Mouse (Mus musculus): ENCODE data around the gene Bbox1. TPM values are rescaled to one million over a fixed set of nuclear protein-coding genes. Genes with fewer than 3 reads are reported as not detected.
A peak's percentile ranks its signal among the peaks of the same experiment; 100 is the strongest.

Bbox1 gene
- polyA plus RNA-seq (2015; fragmentation: Nextera tagmentation; extraction: Ambion mirVana), result 0.32 TPM in 1 of 2 replicates, not detected in the other

DNA sequence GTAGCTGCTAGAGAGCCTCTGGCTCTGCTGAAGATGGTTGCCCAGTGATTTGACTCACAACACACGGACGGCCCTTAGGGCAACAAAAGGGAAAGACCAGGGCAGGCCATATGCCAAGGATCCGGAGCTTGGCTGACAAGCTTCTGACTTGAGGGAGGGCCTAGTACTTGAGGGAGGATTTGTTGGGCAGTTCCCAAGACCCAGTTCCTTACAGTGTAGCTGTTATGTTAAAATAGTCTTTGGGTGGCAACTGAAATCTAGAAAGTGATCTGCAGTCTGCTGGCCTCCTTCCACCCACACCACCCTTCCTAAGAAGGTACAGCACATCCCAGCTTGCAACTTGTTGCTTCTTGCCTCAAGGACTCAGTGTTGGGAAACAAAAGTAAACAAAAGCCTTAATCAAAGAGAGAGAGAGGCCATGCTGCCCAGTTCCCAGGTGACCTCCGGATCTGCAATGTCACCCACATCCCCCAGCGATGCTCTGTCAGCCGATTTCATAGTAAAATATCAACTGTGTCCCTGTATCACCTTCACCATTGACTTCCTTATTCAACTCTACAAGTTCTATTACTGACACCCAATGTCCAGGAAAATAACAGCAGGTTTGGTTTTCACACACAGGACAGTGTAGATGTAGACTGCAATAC, at the start of gene Bbox1:
TSS of gene Bbox1 (minus strand) at position 52 of the 647 bp plus-strand sequence.
- Histone ChIP-seq H3K4me3 (no peak within 1 kb of the TSS), H3K9me3 (no peaks in the 10 kb centered on the region), H3K27ac (replicated peaks) (no peak within 1 kb of the TSS), H3K4me1 (replicated peaks) (no peaks in the 10 kb centered on the region), H3K36me3 (no peaks in the 10 kb centered on the region), H3K4me2 (no peak within 1 kb of the TSS), H3K27me3 (no peaks in the 10 kb centered on the region), H3K9ac (no peak within 1 kb of the TSS)
- no peak for ATAC-seq (ENCODE audit: low read depth)
- 86% methylated on average over 6 of the region's 6 CpGs for WGBS

DNA sequence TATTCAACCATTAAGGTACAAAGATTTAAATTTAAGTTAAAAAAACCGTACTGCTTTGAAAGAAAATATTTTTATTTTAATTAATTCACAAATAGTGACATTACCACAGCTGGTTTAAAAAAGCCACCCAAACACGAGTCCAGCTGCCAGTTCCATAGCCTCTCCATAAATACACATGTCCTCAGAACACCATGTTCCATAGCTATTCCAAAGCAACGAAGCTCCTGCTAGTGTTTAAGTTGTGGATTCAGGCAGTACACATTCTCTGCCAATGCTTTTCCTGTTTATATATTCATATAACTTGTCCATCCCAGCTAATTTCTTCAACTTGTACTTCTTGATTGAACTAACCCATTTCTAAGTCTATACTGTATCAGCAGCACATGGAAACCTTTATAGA, 49.5 kb upstream of the Bbox1 start:
- no peaks in the 10 kb centered on the region for H3K36me3 ChIP-seq
- H3K9ac ChIP-seq, result no peak overlapping the region
- no peak overlapping the region for H3K4me2 ChIP-seq
- no peaks in the 10 kb centered on the region for H3K9me3 ChIP-seq
- H3K4me1 ChIP-seq (replicated peaks), result peaks cover 17% of the 10 kb centered on the region
- H3K4me3 ChIP-seq, result no peak overlapping the region
- 82% methylated on average over 3 of the region's 3 CpGs for WGBS
- no peak for ATAC-seq (ENCODE audit: low read depth)
- H3K27ac ChIP-seq (replicated peaks), result no peak overlapping the region
- peaks cover 8% of the 10 kb centered on the region; the same call in 1 of the 2 replicates for H3K27me3 ChIP-seq

DNA sequence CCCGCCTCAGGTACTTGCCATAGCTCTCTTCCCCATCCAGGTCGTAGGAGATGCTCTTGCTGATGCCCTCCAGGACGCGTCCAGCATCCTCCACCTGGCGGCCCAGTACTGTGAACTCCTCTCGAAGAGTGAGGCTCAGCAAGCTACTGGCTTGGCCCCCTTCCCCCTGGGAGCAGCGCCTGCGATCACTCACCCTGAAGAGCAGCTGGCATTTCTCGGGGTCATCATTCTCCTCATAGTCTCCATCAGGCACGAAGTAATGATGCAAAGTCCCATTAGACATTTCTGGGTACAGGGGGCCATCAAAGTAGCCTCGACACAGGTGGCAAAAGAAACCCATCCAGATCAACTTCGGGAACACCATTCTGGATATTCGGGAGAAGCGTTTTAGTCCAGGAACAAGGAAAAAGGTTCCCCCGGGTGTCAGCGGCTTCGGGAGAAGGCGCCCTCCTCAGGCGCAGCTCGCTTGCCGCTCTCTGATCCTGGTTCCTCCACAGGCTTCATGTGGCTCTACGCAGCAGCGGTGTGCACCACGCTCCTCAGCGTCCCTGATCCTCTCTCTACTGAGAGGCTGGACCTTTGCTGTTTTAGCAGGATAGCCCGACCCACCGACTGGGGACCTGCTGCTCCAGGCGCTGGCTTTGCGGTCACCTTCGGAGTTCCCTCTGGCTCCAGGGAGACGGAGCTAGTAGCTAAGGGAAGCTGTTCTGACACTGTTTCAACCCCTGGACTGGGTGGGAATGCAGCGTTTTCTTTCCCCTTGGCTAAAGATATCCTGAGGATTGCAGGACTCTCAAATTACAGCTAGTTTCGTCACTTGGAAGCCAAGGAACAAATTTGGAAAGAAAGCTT, 48.3 kb upstream of the Bbox1 start, which contains the start of gene Fibin:
TSS of gene Fibin (minus strand) at position 752 of the 852 bp plus-strand sequence.
- H3K9ac ChIP-seq, result peak within 1 kb of the TSS; percentile 64
- ATAC-seq (ENCODE audit: low read depth), result peak; percentile 84
- H3K9me3 ChIP-seq, result no peaks in the 10 kb centered on the region
- H3K4me1 ChIP-seq (replicated peaks), result peaks cover 17% of the 10 kb centered on the region
- peak within 1 kb of the TSS; percentile 64 for H3K4me2 ChIP-seq
- peak within 1 kb of the TSS; percentile 59 for H3K27ac ChIP-seq (replicated peaks)
- peaks cover 8% of the 10 kb centered on the region; the same call in 1 of the 2 replicates for H3K27me3 ChIP-seq
- 2% methylated on average over 33 of the region's 33 CpGs for WGBS
- no peaks in the 10 kb centered on the region for H3K36me3 ChIP-seq
- H3K4me3 ChIP-seq, result peak within 1 kb of the TSS; percentile 42

DNA sequence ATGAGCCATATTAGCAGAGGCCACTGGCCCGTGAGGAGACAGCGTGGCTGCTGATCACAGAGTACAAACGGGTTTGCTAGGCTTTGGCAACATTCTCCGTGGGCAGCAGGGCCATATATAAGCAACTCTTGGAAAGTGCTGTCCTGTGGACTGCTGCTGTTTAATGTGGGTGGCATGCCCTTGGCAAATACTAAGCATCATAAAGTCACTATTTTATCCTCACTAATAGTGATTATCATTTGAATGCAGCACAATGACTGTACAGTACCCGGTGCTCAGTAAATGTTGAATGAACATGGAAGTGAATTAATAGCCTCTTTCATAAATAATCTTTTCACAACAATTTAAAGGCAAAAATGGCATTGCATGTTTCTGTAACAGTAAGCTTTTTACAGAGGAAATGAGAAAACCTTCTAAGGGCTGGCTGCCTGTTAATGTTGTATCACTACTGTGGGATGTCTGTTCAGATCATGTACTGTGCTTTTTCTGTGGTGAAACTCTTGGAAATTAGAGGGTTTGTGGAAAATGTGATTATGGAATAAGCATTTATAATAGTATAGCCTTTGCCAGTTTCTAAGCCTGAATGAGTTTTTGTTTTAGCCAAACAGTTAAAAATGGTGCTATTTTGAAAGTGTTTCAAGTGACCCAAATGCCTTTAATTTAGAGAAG, 39.1 kb upstream of the Bbox1 start:
- no peaks in the 10 kb centered on the region; the same call in 1 of the 2 replicates for H3K4me1 ChIP-seq (replicated peaks)
- H3K9ac ChIP-seq, result no peak overlapping the region
- H3K27ac ChIP-seq (replicated peaks), result no peak overlapping the region
- H3K4me3 ChIP-seq, result no peak overlapping the region
- no peaks in the 10 kb centered on the region for H3K36me3 ChIP-seq
- H3K27me3 ChIP-seq, result no peaks in the 10 kb centered on the region
- 73% methylated on average over 5 of the region's 5 CpGs for WGBS
- no peak overlapping the region for H3K4me2 ChIP-seq
- H3K9me3 ChIP-seq, result no peaks in the 10 kb centered on the region
- ATAC-seq (ENCODE audit: low read depth), result no peak

DNA sequence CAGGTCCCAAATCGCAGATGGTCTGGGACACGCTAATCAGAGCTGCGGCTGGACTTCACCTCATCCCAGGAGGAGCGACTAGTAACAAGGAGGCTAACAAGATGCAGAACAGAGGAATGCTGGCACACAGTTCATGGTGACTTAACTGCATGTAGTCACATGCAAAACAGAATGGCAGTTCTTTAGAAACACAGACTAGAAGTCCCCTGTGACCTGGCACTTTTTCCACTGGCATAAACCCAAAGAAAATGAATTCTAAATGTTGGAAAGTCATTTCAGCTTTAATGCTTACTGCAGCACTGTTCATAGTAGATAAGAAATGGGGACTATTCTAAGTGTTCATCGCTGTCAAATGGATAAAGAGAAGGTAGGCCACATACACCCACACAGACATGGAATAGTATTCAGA, 37.5 kb upstream of the Bbox1 start:
- WGBS, result 35% methylated on average over 5 of the region's 5 CpGs
- Histone ChIP-seq H3K9ac (no peak overlapping the region), H3K36me3 (no peaks in the 10 kb centered on the region), H3K27ac (replicated peaks) (no peak overlapping the region), H3K9me3 (no peaks in the 10 kb centered on the region), H3K4me1 (replicated peaks) (no peaks in the 10 kb centered on the region; the same call in 1 of the 2 replicates), H3K4me2 (no peak overlapping the region), H3K4me3 (no peak overlapping the region), H3K27me3 (no peaks in the 10 kb centered on the region)
- ATAC-seq (ENCODE audit: low read depth), result no peak

DNA sequence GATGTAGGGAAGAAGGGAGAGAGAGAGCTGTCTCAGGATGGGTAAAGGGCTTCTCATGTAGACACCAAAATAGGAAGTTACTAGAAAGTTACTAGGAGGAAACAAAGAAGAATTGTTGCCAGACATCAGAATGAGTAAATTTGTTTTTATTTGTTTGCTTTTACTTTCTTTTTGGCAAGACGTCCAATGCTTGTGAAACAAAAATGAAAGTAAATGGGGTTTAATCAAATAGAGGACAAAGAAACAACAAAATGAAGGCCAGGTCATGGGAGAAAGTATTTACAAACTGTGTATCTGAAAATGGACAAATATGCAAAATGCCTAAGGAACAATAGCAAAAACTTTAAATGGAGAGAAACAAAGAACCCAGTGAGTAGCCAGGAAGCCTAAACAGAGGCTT, 37.0 kb upstream of the Bbox1 start:
- H3K36me3 ChIP-seq, result no peaks in the 10 kb centered on the region
- no peaks in the 10 kb centered on the region for H3K9me3 ChIP-seq
- 51% methylated on average over 1 of the region's 1 CpGs for WGBS
- no peaks in the 10 kb centered on the region; the same call in 1 of the 2 replicates for H3K4me1 ChIP-seq (replicated peaks)
- H3K9ac ChIP-seq, result no peak overlapping the region
- ATAC-seq (ENCODE audit: low read depth), result no peak
- no peak overlapping the region for H3K27ac ChIP-seq (replicated peaks)
- H3K4me2 ChIP-seq, result no peak overlapping the region
- no peak overlapping the region for H3K4me3 ChIP-seq
- H3K27me3 ChIP-seq, result no peaks in the 10 kb centered on the region

DNA sequence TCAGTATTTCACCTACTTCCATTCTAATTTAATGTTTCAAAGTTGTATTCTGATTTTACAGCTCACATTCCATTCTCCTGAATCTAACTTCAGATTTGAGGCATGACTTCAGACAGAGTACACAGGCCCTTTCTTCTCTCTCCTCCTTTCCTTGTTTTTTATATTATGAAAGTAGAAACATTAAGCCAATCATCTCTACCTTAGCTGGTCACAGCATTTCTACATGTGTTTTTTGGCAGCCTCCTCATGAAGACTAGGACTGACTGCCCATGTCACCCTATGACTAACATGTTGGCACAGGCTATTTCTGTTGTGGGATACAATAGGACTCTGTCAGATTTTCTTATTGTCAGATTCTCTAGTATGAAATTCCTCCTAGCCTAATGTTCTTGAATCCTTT, 14.6 kb upstream of the Bbox1 start:
- no peak for ATAC-seq (ENCODE audit: low read depth)
- Histone ChIP-seq H3K4me2 (no peak overlapping the region), H3K4me3 (no peak overlapping the region), H3K36me3 (no peaks in the 10 kb centered on the region), H3K9ac (no peak overlapping the region), H3K27me3 (no peaks in the 10 kb centered on the region), H3K9me3 (no peaks in the 10 kb centered on the region), H3K27ac (replicated peaks) (no peak overlapping the region), H3K4me1 (replicated peaks) (no peaks in the 10 kb centered on the region)

DNA sequence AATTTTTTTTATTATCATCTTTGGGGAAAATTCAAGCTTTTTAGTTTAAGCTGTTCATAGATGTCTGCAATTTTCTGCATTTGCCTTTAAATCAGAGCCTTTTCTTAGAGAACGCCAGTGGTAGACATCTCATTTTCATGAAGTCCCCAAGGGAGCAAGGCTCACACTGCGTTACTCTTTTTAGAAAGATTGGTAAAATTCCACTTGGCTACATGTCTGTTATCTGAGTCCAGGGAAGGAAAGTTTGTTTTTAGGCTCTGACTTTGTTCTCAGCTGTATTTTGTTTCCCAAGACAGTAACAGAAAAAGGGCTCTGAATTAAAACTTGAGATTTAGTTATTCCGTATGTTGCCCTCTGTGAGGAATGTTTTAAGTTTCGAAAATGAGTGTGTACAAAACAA, 5.6 kb upstream of the Bbox1 start:
- H3K4me1 ChIP-seq (replicated peaks), result no peaks in the 10 kb centered on the region
- no peak for ATAC-seq (ENCODE audit: low read depth)
- H3K4me3 ChIP-seq, result no peak overlapping the region
- WGBS, result 82% methylated on average over 4 of the region's 4 CpGs
- H3K27me3 ChIP-seq, result no peaks in the 10 kb centered on the region
- H3K27ac ChIP-seq (replicated peaks), result no peak overlapping the region
- H3K9ac ChIP-seq, result no peak overlapping the region
- no peaks in the 10 kb centered on the region for H3K9me3 ChIP-seq
- no peaks in the 10 kb centered on the region for H3K36me3 ChIP-seq
- no peak overlapping the region for H3K4me2 ChIP-seq

DNA sequence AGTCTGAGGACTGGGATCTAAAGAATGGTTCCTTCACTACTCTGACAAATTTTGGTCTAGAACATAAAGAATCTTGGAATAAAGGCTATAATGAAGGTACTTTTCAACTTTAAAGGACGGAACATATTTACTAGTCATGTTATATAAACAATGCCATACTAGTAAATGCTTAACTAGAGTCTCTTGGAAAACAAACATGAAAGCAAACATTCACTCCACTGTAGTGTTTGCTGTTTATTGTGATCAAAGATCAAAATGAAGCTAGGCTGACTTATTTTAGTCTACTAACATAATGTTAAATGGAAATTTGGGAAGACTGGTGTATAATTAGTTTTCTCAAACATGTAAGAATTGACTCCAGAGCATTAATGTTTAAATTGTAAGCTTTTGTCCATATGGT, 4.9 kb upstream of the Bbox1 start:
- Histone ChIP-seq H3K4me1 (replicated peaks) (no peaks in the 10 kb centered on the region), H3K4me3 (no peak overlapping the region), H3K27ac (replicated peaks) (no peak overlapping the region), H3K9me3 (no peaks in the 10 kb centered on the region), H3K4me2 (no peak overlapping the region), H3K36me3 (no peaks in the 10 kb centered on the region), H3K27me3 (no peaks in the 10 kb centered on the region), H3K9ac (no peak overlapping the region)
- no peak for ATAC-seq (ENCODE audit: low read depth)
- WGBS, result 83% methylated on average over 1 of the region's 1 CpGs

DNA sequence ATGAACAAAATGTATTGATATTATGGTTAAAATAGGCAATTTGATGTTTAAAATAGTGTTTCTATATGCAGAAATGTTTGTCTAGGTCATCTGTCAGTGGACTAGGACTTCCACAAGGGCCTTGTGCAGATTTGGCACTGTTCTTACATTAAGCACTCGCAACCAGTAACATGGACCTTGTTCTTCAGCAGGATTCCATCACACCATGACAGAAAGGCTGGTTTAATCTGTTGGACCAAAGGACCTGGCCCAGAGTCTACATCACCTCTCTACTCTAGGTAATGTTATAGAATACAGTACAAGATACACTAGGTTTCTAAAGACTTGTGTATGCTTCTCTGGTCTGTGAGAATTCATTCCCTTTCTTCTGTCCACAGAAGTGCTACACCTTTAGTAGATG, 4.4 kb upstream of the Bbox1 start:
- ATAC-seq (ENCODE audit: low read depth), result no peak
- no peaks in the 10 kb centered on the region for H3K4me1 ChIP-seq (replicated peaks)
- WGBS, result 91% methylated on average over 1 of the region's 1 CpGs
- H3K4me2 ChIP-seq, result no peak overlapping the region
- no peaks in the 10 kb centered on the region for H3K9me3 ChIP-seq
- H3K27ac ChIP-seq (replicated peaks), result no peak overlapping the region
- no peaks in the 10 kb centered on the region for H3K27me3 ChIP-seq
- H3K36me3 ChIP-seq, result no peaks in the 10 kb centered on the region
- no peak overlapping the region for H3K9ac ChIP-seq
- no peak overlapping the region for H3K4me3 ChIP-seq

DNA sequence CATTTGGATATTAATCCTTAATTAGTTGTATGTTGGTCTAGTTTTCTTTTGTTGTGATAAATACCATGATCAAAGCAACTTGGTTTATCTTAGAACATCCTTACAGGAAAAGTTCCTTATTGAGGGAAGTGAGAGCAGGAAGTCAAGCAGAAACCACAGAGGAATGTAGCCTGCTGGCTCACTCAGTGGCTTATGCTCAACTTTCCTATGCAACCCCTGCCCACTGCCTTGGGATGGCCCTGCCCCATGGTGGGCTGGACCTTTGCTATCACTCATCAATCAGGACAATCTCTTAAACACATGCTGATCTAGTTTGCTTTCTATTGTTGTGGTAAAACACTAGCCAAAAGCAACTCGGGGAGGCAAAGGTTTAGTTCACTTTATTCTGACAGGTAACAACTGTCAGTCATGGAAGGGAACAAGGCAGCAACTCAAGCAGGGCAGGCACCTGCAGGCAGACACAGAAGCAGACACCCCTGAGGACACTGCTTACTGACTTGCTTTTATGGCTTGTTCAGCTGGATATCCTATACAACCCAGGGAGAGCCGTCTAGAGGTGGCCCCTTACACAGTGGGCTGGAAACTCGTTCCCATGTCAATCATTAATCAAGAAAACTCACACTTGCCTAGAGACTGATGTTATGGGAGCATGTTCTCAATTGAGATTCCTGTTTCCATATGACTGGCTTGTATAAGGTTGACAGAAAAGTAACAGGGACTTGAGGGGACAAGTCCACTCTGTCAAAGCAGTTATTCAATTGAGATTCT, 1.9 kb upstream of the Bbox1 start:
- H3K4me2 ChIP-seq, result no peak overlapping the region
- no peak overlapping the region for H3K4me3 ChIP-seq
- no peaks in the 10 kb centered on the region for H3K9me3 ChIP-seq
- no peaks in the 10 kb centered on the region for H3K4me1 ChIP-seq (replicated peaks)
- no peak overlapping the region for H3K27ac ChIP-seq (replicated peaks)
- no peak for ATAC-seq (ENCODE audit: low read depth)
- H3K27me3 ChIP-seq, result no peaks in the 10 kb centered on the region
- no peaks in the 10 kb centered on the region for H3K36me3 ChIP-seq
- 16% methylated on average over 3 of the region's 3 CpGs for WGBS
- H3K9ac ChIP-seq, result no peak overlapping the region

All from neural tube, embryonic 13.5 days (tissue).